ENCODE assay signal across 15 mouse cellular contexts in genomic region chr5:119321368-119322144, GRCm38 (mm10).
DNase-seq lines count a peak whose midpoint lies in the region; ATAC-seq and TF ChIP-seq lines count a peak whose summit lies in the region.
"Had no signal": no experiment of that assay in that cellular context is flagged by ENCODE, and none has a peak within 500 bp of the region (broad histone marks: within the 10 kb centered on the region; RNA-seq: fewer than 3 reads in every experiment).

No protein-coding gene starts in this region.

- H3K9ac ChIP-seq in lung, embryonic 14.5 days: no peak overlapping the region
- no peak overlapping the region for H3K9ac ChIP-seq in hindbrain, embryonic 16.5 days (ENCODE audit: low read depth, low read length)
- H3K9ac ChIP-seq: embryonic facial prominence, embryonic 12.5 days; heart, embryonic 15.5 days had no signal

- ATAC-seq in common myeloid progenitor, adult 5-6 weeks (replicated peaks; ENCODE audit: low read depth, poor library complexity, severe bottlenecking): peak; percentile 97
- ATAC-seq in lung, embryonic 14.5 days (ENCODE audit: insufficient read depth): no peak
- peak; percentile 84 for ATAC-seq in megakaryocyte-erythroid progenitor cell, adult 5-6 weeks (replicated peaks; ENCODE audit: low FRiP score, low TSS enrichment, poor library complexity, severe bottlenecking)
- no peak for ATAC-seq in hindbrain, embryonic 16.5 days
- ATAC-seq: forebrain, embryonic 14.5 days had no signal

- TF ChIP-seq CTCF in lung, embryonic 14.5 days (IDR thresholded peaks at IDR 0.05; ENCODE audit: low read depth): no peak

- no peak overlapping the region for H3K4me3 ChIP-seq in lung, embryonic 14.5 days (ENCODE audit: low read depth, low read length)
- H3K4me3 ChIP-seq in hindbrain, embryonic 16.5 days (ENCODE audit: low read length): no peak overlapping the region
- H3K4me3 ChIP-seq: embryonic facial prominence, embryonic 12.5 days; heart, embryonic 15.5 days; left cerebral cortex, adult 2 months had no signal

- DNase-seq in B cell, adult 2 months: peak; percentile 29 to 39
- DNase-seq in lung, embryonic 14.5 days: peak; percentile 21
- no peak for DNase-seq in cerebellum, postnatal 10 days
- no peak for DNase-seq in heart, adult 9 months (ENCODE audit: low spot score in 2 of 2)
- DNase-seq: adrenal gland, postnatal 10 days; cerebellum, adult 18-20 months; gastrocnemius, postnatal 14 days; kidney, postnatal 25 days had no signal

- no peaks in the 10 kb centered on the region for H3K9me3 ChIP-seq in lung, embryonic 14.5 days (ENCODE audit: low read depth, low read length)
- H3K9me3 ChIP-seq in hindbrain, embryonic 16.5 days (ENCODE audit: control insufficient read depth, low read length): no peaks in the 10 kb centered on the region
- H3K9me3 ChIP-seq: embryonic facial prominence, embryonic 12.5 days; heart, embryonic 15.5 days had no signal

- 72% methylated on average over 10 of the region's 10 CpGs for WGBS in lung, embryonic 14.5 days
- 83% methylated on average over 10 of the region's 10 CpGs for WGBS in hindbrain, embryonic 16.5 days

- no peaks in the 10 kb centered on the region for H3K36me3 ChIP-seq in lung, embryonic 14.5 days (ENCODE audit: insufficient read depth)
- H3K36me3 ChIP-seq in hindbrain, embryonic 16.5 days (ENCODE audit: control insufficient read depth, insufficient read depth, low read length): no peaks in the 10 kb centered on the region
- H3K36me3 ChIP-seq: embryonic facial prominence, embryonic 12.5 days; heart, embryonic 15.5 days had no signal

- H3K27me3 ChIP-seq in lung, embryonic 14.5 days (ENCODE audit: insufficient read depth, low read length): no peaks in the 10 kb centered on the region
- no peaks in the 10 kb centered on the region for H3K27me3 ChIP-seq in hindbrain, embryonic 16.5 days (replicated peaks; ENCODE audit: control insufficient read depth, insufficient read depth, low read length)
- H3K27me3 ChIP-seq: embryonic facial prominence, embryonic 12.5 days; heart, embryonic 15.5 days had no signal

- no peak overlapping the region for H3K27ac ChIP-seq in lung, embryonic 14.5 days (ENCODE audit: low read depth)
- no peak overlapping the region for H3K27ac ChIP-seq in hindbrain, embryonic 16.5 days (ENCODE audit: low read depth, low read length)
- H3K27ac ChIP-seq: embryonic facial prominence, embryonic 12.5 days; heart, embryonic 15.5 days; left cerebral cortex, adult 2 months had no signal

- no peaks in the 10 kb centered on the region for H3K4me1 ChIP-seq in lung, embryonic 14.5 days (ENCODE audit: insufficient read depth)
- no peaks in the 10 kb centered on the region for H3K4me1 ChIP-seq in hindbrain, embryonic 16.5 days (ENCODE audit: control insufficient read depth, insufficient read depth, low read depth, low read length)

- H3K4me2 ChIP-seq in lung, embryonic 14.5 days: no peak overlapping the region
- no peak overlapping the region for H3K4me2 ChIP-seq in hindbrain, embryonic 16.5 days (ENCODE audit: low read length)
- H3K4me2 ChIP-seq: embryonic facial prominence, embryonic 12.5 days; heart, embryonic 15.5 days had no signal

Comparison
In these comparisons a context has a peak if more than half of its experiments do, and no peak if none do; other contexts are left out.
1. DNase-seq: peak in B cell, adult 2 months (2 of 2) and lung, embryonic 14.5 days (single experiment); none in cerebellum, postnatal 10 days (0 of 2) and heart, adult 9 months (0 of 2).
2. ATAC-seq: peak in common myeloid progenitor, adult 5-6 weeks (single experiment) and megakaryocyte-erythroid progenitor cell, adult 5-6 weeks (single experiment); none in lung, embryonic 14.5 days (single experiment) and hindbrain, embryonic 16.5 days (single experiment).